16 mouse cellular contexts compared by ENCODE assay signal in genomic region chr15:79970491-79970890, GRCm38 (mm10). TPM values are rescaled to one million over a fixed set of nuclear protein-coding genes. Genes with fewer than 3 reads are reported as not detected.
"Had no signal": no experiment of that assay in that cellular context is flagged by ENCODE, and none has a peak within 500 bp of the region (broad histone marks: within the 10 kb centered on the region; RNA-seq: fewer than 3 reads in every experiment).

No protein-coding gene starts in this region.

- H3K4me3 ChIP-seq: megakaryocyte, embryonic 14.5 days; midbrain, embryonic 13.5 days; midbrain, embryonic 15.5 days; neural tube, embryonic 12.5 days; stomach, embryonic 15.5 days had no signal

- H3K4me1 ChIP-seq: midbrain, embryonic 13.5 days; midbrain, embryonic 15.5 days; neural tube, embryonic 12.5 days; stomach, embryonic 15.5 days had no signal

- H3K4me2 ChIP-seq: lung, embryonic 14.5 days; midbrain, embryonic 11.5 days; midbrain, embryonic 13.5 days; midbrain, embryonic 15.5 days; neural tube, embryonic 12.5 days; stomach, embryonic 15.5 days had no signal

- DNase-seq: lung, embryonic 14.5 days; lung, postnatal 14 days; lung, postnatal 36 days; right cerebral cortex, postnatal 14 days; thymus, adult 2 months; thymus, postnatal 25 days; thymus, postnatal 4 days had no signal

- H3K27me3 ChIP-seq: midbrain, embryonic 13.5 days; midbrain, embryonic 15.5 days; neural tube, embryonic 12.5 days; stomach, embryonic 15.5 days had no signal

- H3K27ac ChIP-seq: macrophage; midbrain, embryonic 13.5 days; midbrain, embryonic 15.5 days; neural tube, embryonic 12.5 days; stomach, embryonic 15.5 days; stomach, postnatal 0 days had no signal

- H3K9me3 ChIP-seq: midbrain, embryonic 13.5 days; midbrain, embryonic 15.5 days; neural tube, embryonic 12.5 days; stomach, embryonic 15.5 days had no signal

- H3K9ac ChIP-seq: lung, embryonic 14.5 days; midbrain, embryonic 13.5 days; midbrain, embryonic 15.5 days; neural tube, embryonic 12.5 days; stomach, embryonic 15.5 days had no signal

- H3K36me3 ChIP-seq: midbrain, embryonic 13.5 days; midbrain, embryonic 15.5 days; neural tube, embryonic 12.5 days; stomach, embryonic 15.5 days had no signal

- ATAC-seq: midbrain, embryonic 13.5 days; midbrain, embryonic 15.5 days had no signal

RNA-seq across cellular contexts. Expression of gene Pdgfb, which starts 44.3 kb away (rescaled TPM):
- total RNA-seq: megakaryocyte progenitor cell, adult 5-6 weeks had no signal
